Mouse (Mus musculus): ENCODE measurements at regions not wholly inside any gene's neighbourhood (a gene's known extent, or its start where the extent isn't known, plus 50 kb on each side); places are given as distances from the start of the nearest gene placed in this dataset.

- no peak for DNase-seq
- Histone ChIP-seq H3K27ac (ENCODE audit: insufficient read depth, low read length) (no peak overlapping the region), H3K4me1 (ENCODE audit: control insufficient read depth, insufficient read depth, low read length) (no peaks in the 10 kb centered on the region), H3K4me3 (replicated peaks; ENCODE audit: insufficient read depth, low read depth, low read length) (no peak overlapping the region), H3K27me3 (ENCODE audit: control insufficient read depth, insufficient read depth, low read length) (no peaks in the 10 kb centered on the region)
- WGBS: 75% methylated on average over 2 of the region's 2 CpGs
- TF ChIP-seq POLR2A (IDR thresholded peaks at IDR 0.05; ENCODE audit: borderline replicate concordance, insufficient read depth, low read length) (no peak), CTCF (IDR thresholded peaks at IDR 0.05; ENCODE audit: borderline replicate concordance, insufficient read depth, low read depth, low read length) (no peak)
Measured at GRCm38 (mm10) chr12:7820718-7821117, 156.7 kb upstream of the Apob start.

DNA sequence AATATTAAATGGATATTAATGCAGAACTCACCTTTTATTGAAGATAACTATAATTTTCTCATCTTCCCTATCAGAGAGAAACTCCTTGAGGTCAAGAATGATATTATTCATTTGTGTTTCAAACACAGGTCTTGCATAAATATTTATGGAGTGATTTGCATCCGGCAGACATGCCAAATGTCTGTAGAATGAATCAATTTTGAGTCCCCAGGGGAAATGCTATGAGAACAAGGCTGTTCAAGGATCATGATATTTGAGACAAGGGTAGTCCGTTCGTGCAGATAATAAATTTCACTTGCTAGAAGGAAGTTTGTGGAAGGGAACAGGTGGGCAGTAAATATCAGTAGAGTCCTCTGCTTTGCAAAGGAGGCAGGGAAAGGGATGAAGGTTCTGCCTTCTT is 141.7 kb upstream of the Apob start:
- no peak overlapping the region for H3K4me3 ChIP-seq (replicated peaks; ENCODE audit: insufficient read depth, low read depth, low read length)
- no peaks in the 10 kb centered on the region for H3K4me1 ChIP-seq (ENCODE audit: control insufficient read depth, insufficient read depth, low read length)
- H3K27ac ChIP-seq (ENCODE audit: insufficient read depth, low read length): no peak overlapping the region
- H3K27me3 ChIP-seq (ENCODE audit: control insufficient read depth, insufficient read depth, low read length): no peaks in the 10 kb centered on the region
- no peak for DNase-seq
- TF ChIP-seq CTCF (IDR thresholded peaks at IDR 0.05; ENCODE audit: borderline replicate concordance, insufficient read depth, low read depth, low read length): no peak
- no peak for TF ChIP-seq POLR2A (IDR thresholded peaks at IDR 0.05; ENCODE audit: borderline replicate concordance, insufficient read depth, low read length)
- 29% methylated on average over 3 of the region's 3 CpGs for WGBS

GRCm38 (mm10) chr12:7853876-7854275 is 123.6 kb upstream of the Apob start:
- H3K4me3 ChIP-seq (replicated peaks; ENCODE audit: insufficient read depth, low read depth, low read length): no peak overlapping the region
- no peak overlapping the region for H3K27ac ChIP-seq (ENCODE audit: insufficient read depth, low read length)
- H3K4me1 ChIP-seq (ENCODE audit: control insufficient read depth, insufficient read depth, low read length): no peaks in the 10 kb centered on the region
- H3K27me3 ChIP-seq (ENCODE audit: control insufficient read depth, insufficient read depth, low read length): no peaks in the 10 kb centered on the region
- TF ChIP-seq POLR2A (IDR thresholded peaks at IDR 0.05; ENCODE audit: borderline replicate concordance, insufficient read depth, low read length) (no peak), CTCF (IDR thresholded peaks at IDR 0.05; ENCODE audit: borderline replicate concordance, insufficient read depth, low read depth, low read length) (no peak)
- 81% methylated on average over 2 of the region's 2 CpGs for WGBS
- DNase-seq: no peak

DNA sequence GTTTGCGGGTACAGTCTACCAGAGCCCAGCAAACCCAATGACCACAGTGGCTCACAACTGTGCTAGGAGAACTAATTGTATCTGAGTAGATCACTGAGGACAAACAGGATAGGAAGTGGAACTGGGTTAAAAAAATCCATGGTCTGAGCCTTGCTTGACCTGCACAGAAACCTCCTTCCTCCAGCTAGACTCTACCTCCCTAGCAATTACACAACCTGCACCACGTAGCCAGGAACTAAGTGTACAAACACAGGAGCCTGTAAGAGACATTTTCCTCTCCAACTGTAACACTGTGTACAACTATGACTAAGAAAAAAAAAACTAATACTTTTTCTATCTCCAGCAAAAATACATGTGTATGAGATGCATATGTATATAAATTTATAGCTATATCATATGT is 121.8 kb upstream of the Apob start:
- 89% methylated on average over 2 of the region's 2 CpGs for WGBS

DNA sequence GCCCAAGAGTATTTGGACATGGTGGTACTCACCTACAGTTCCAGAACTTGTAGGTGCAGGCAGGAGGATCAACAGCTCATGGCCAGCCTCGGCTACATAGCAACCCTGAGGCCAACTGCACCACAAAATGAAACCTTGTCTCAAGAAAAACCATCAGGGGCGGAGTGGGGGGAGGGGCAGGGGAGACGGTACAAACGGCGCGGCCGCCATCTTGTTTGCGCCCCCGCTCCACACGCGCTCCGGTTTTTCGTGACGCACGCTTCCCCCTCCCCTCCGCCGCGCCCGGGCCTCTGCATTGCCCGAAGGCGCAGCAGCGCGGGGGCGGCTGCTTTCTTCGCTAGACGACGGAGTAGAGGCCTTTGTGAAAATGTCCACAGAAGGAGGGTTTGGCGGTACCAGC is 117.9 kb upstream of the Apob start:
- no peaks in the 10 kb centered on the region for H3K27me3 ChIP-seq (ENCODE audit: control insufficient read depth, insufficient read depth, low read length)
- no peak overlapping the region for H3K4me3 ChIP-seq (replicated peaks; ENCODE audit: insufficient read depth, low read depth, low read length)
- no peaks in the 10 kb centered on the region for H3K4me1 ChIP-seq (ENCODE audit: control insufficient read depth, insufficient read depth, low read length)
- no peak overlapping the region for H3K27ac ChIP-seq (ENCODE audit: insufficient read depth, low read length)
- no peak for DNase-seq
- TF ChIP-seq POLR2A (IDR thresholded peaks at IDR 0.05; ENCODE audit: borderline replicate concordance, insufficient read depth, low read length) (no peak), CTCF (IDR thresholded peaks at IDR 0.05; ENCODE audit: borderline replicate concordance, insufficient read depth, low read depth, low read length) (no peak)
- WGBS: 90% methylated on average over 28 of the region's 28 CpGs

More for the DNA sequence above, 121.8 kb upstream of the Apob start:
- H3K27me3 ChIP-seq (ENCODE audit: control insufficient read depth, insufficient read depth, low read length): no peaks in the 10 kb centered on the region
- H3K27ac ChIP-seq (ENCODE audit: insufficient read depth, low read length): no peak overlapping the region
- TF ChIP-seq POLR2A (IDR thresholded peaks at IDR 0.05; ENCODE audit: borderline replicate concordance, insufficient read depth, low read length) (no peak), CTCF (IDR thresholded peaks at IDR 0.05; ENCODE audit: borderline replicate concordance, insufficient read depth, low read depth, low read length) (no peak)
- no peak for DNase-seq
- no peaks in the 10 kb centered on the region for H3K4me1 ChIP-seq (ENCODE audit: control insufficient read depth, insufficient read depth, low read length)
- no peak overlapping the region for H3K4me3 ChIP-seq (replicated peaks; ENCODE audit: insufficient read depth, low read depth, low read length)

DNA sequence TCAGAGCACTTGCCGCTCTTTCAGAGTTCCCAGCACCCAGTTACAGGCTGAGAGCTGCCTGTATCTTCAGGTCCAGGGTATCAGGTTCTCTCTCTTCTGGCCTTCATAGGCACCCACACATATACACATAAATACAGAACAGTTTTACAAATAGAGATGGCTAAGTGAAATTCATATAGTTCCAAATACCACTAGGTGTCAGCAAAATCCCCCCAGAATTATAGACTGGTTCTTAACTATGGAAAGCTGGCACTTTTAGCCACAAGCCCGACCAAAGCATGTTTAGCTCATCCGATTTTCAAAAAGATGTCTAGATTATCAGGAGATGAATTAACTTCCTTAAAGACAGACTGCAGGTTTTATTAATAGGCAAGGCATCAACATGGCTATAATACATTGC is 107.4 kb upstream of the Apob start:
- Histone ChIP-seq H3K4me3 (replicated peaks; ENCODE audit: insufficient read depth, low read depth, low read length) (no peak overlapping the region), H3K27ac (ENCODE audit: insufficient read depth, low read length) (no peak overlapping the region), H3K27me3 (ENCODE audit: control insufficient read depth, insufficient read depth, low read length) (no peaks in the 10 kb centered on the region), H3K4me1 (ENCODE audit: control insufficient read depth, insufficient read depth, low read length) (no peaks in the 10 kb centered on the region)
- WGBS: 55% methylated on average over 3 of the region's 3 CpGs
- no peak for DNase-seq
- TF ChIP-seq POLR2A (IDR thresholded peaks at IDR 0.05; ENCODE audit: borderline replicate concordance, insufficient read depth, low read length) (no peak), CTCF (IDR thresholded peaks at IDR 0.05; ENCODE audit: borderline replicate concordance, insufficient read depth, low read depth, low read length) (no peak)

DNA sequence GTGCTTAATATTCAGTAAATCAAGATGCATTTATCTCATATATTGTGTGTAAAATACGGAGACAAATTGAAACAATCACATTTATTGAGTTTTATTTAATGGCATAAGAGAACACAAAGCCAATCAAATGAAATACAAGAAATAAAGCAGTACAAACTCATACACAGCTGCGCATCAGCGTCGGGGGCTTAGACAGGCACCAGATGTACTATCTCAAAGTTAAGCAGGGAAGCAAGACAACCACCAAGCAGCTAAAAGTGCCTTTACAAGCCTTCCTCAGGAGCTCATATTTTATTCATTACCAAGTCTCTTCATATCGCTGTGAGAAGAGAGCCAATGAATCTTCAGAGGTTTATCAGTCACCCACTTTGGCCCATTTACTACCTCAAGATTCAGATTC is 107.0 kb upstream of the Apob start:
- H3K4me1 ChIP-seq (ENCODE audit: control insufficient read depth, insufficient read depth, low read length): no peaks in the 10 kb centered on the region
- WGBS: 81% methylated on average over 5 of the region's 5 CpGs
- TF ChIP-seq CTCF (IDR thresholded peaks at IDR 0.05; ENCODE audit: borderline replicate concordance, insufficient read depth, low read depth, low read length): no peak
- TF ChIP-seq POLR2A (IDR thresholded peaks at IDR 0.05; ENCODE audit: borderline replicate concordance, insufficient read depth, low read length): no peak
- H3K4me3 ChIP-seq (replicated peaks; ENCODE audit: insufficient read depth, low read depth, low read length): no peak overlapping the region
- no peaks in the 10 kb centered on the region for H3K27me3 ChIP-seq (ENCODE audit: control insufficient read depth, insufficient read depth, low read length)
- no peak overlapping the region for H3K27ac ChIP-seq (ENCODE audit: insufficient read depth, low read length)
- no peak for DNase-seq

DNA sequence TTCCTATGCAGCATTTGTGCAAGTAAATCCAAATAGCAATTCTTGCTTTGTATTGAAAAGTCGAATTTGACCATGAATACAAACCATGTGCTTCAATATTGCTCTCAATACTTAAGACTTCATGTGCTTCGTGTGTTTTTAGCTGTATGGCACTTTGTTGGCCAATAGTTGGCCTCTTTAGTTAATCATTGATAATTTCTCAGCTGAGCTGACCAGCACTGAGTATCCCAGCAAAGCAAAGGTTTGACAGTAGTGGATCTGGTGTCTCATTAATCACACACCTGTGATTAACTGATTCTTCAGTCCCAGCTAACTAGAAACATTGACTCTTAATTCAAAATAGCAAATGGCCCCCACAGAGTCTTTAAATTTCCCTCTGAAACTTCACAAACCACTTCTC is 102.0 kb upstream of the Apob start:
- 63% methylated on average over 2 of the region's 2 CpGs for WGBS
- no peak for DNase-seq
- TF ChIP-seq POLR2A (IDR thresholded peaks at IDR 0.05; ENCODE audit: borderline replicate concordance, insufficient read depth, low read length): no peak
- TF ChIP-seq CTCF (IDR thresholded peaks at IDR 0.05; ENCODE audit: borderline replicate concordance, insufficient read depth, low read depth, low read length): no peak
- Histone ChIP-seq H3K27ac (ENCODE audit: insufficient read depth, low read length) (no peak overlapping the region), H3K27me3 (ENCODE audit: control insufficient read depth, insufficient read depth, low read length) (no peaks in the 10 kb centered on the region), H3K4me3 (replicated peaks; ENCODE audit: insufficient read depth, low read depth, low read length) (no peak overlapping the region), H3K4me1 (ENCODE audit: control insufficient read depth, insufficient read depth, low read length) (no peaks in the 10 kb centered on the region)

Data from cerebellum, adult 2 months (tissue).